Mouse (Mus musculus) stomach, postnatal 0 days (tissue): Measurements from ENCODE around the gene Chrna4. TPM values are rescaled to one million over a fixed set of nuclear protein-coding genes. Genes with fewer than 3 reads are reported as not detected.

Source experiments
- ATAC-seq: fragments of 200-750 bp; cut with Nextera tagmentation; 2 replicates; pipeline ENCODE4 v1.8.0; 2017; ENCODE audit not compliant: low FRiP score, low TSS enrichment
- DNase-seq: peaks from one replicate; pipeline ENCODE4 v3.0.0-alpha.2; 2016; ENCODE audit warnings: low spot score
- H3K27ac ChIP-seq: fragments of 300-500 bp; sonication (generic); replicated peaks from 2 replicates; pipeline ENCODE4 v1.5.1; 2014; ENCODE audit warnings: mild to moderate bottlenecking, control low read depth
- H3K27me3 ChIP-seq: fragments of 300-500 bp; sonication (generic); 2 replicates; pipeline ENCODE4 v1.6.1; 2014; ENCODE audit warnings: low read length; ENCODE audit not compliant: control insufficient read depth, insufficient read depth
- H3K36me3 ChIP-seq: fragments of 300-500 bp; sonication (generic); 2 replicates; pipeline ENCODE4 v1.6.1; 2014; ENCODE audit warnings: low read length, mixed read lengths; ENCODE audit not compliant: control insufficient read depth, insufficient read depth
- H3K4me1 ChIP-seq: fragments of 300-500 bp; sonication (generic); replicated peaks from 2 replicates; pipeline ENCODE4 v1.6.1; 2014; ENCODE audit warnings: antibody characterized with exemption; ENCODE audit not compliant: control insufficient read depth, insufficient read depth
- H3K4me2 ChIP-seq: fragments of 300-500 bp; sonication (generic); replicated peaks from 2 replicates; pipeline ENCODE4 v1.6.1; 2014; ENCODE audit warnings: low read depth, mild to moderate bottlenecking, control low read depth, moderate library complexity
- H3K4me3 ChIP-seq: fragments of 300-500 bp; sonication (generic); 2 replicates; pipeline ENCODE4 v1.5.1; 2014; ENCODE audit warnings: low read depth, low read length, control low read depth
- H3K9ac ChIP-seq: fragments of 300-500 bp; sonication (generic); 2 replicates; pipeline ENCODE4 v1.6.1; 2014; ENCODE audit warnings: mild to moderate bottlenecking, low read length, control low read depth, mixed read lengths
- H3K9me3 ChIP-seq: fragments of 300-500 bp; sonication (generic); 2 replicates; pipeline ENCODE4 v1.6.1; 2016; ENCODE audit warnings: low read length; ENCODE audit not compliant: control insufficient read depth
- CTCF ChIP-seq: IDR thresholded peaks from 2 replicates; pipeline ENCODE4 v1.5.1; 2016; ENCODE audit warnings: antibody characterized with exemption, low read depth, mild to moderate bottlenecking, moderate library complexity
- EP300 ChIP-seq: optimal IDR thresholded peaks from 2 replicates; pipeline ENCODE3; 2016; ENCODE audit warnings: antibody characterized with exemption
- WGBS: fragments of 180-500 bp; shearing (Covaris S2); extraction: QIAGEN DNeasy Blood & Tissue Kit; methylation state at CpG from one replicate; pipeline ENCODE4 v1.1.7; 2014; 5-methylcytosine and 5-hydroxymethylcytosine counted together
- polyA plus RNA-seq: library from polyadenylated mRNA; unstranded; fragments of >200 nt; fragmentation: Nextera tagmentation; extraction: Ambion mirVana; gene quantifications from 2 replicates; pipeline ENCODE4 v1.2.1, GENCODE M21; 2015

Gene Chrna4
- polyA plus RNA-seq, 1 experiment from 2014 or later = 0.18 TPM

DNA sequence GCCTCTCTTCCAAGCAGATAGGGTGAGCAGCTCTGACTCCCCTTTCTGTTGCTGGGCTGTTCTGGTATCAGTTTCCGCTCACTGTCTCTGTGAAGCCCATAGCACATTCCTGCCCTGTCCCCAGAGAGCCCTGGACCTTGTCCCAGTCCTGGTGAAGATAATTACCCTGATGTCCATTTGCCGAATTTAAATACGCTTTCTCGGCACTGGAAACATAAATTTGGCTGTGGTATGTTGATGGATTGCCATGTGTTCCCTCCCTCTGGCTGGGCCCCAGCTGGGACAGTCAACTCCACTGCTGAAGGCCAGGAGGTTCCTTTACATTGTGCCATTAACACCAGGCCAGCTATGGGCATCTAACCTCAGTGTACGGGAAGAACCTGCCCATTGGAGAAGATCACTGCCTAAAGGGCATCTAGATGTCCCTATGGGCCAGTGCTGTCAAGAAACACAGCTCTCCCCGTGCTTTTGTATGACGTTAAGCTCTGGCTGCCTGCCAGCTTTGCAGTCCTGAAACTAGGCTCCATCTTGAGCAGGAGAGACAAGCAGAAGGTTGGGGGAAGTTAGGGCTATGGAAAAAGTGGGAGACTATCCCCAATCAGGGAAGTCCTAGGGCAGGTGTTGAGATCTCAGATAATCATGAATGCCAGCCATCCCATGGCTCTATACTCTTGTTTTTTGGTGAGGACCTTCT lies 5.1 kb upstream of the Chrna4 start:
- no peak for DNase-seq
- Histone ChIP-seq H3K4me3 (no peak overlapping the region), H3K4me2 (no peak overlapping the region), H3K36me3 (no peaks in the 10 kb centered on the region), H3K9me3 (no peaks in the 10 kb centered on the region), H3K27ac (no peak overlapping the region), H3K9ac (no peak overlapping the region), H3K27me3 (no peaks in the 10 kb centered on the region), H3K4me1 (no peaks in the 10 kb centered on the region)
- no peak for TF ChIP-seq CTCF
- no peak for TF ChIP-seq EP300
- 44% methylated on average over 7 of the region's 7 CpGs for WGBS
- no peak for ATAC-seq

DNA sequence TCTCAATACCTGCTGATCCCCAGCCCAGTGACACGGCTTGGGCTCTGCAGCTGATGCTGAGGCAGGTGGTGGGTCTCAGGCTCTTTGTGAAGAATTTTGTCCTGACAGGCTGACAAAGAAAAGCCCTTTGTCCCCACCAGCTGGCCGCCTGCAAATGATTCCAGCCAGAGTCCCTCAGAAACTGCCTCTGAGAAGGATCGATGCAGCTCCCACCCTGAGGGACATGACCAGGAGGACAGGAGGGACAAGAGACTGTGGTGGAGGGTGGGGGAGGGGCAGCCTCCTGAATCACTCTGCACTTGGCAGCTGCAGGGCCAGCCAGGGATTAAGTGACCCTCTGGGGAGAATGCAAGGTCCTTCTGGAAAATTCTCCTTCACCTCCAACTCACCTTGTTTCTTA lies 655 bp upstream of the Chrna4 start:
- Histone ChIP-seq H3K27ac (no peak overlapping the region), H3K9ac (no peak overlapping the region), H3K4me3 (no peak overlapping the region), H3K27me3 (no peaks in the 10 kb centered on the region), H3K9me3 (no peaks in the 10 kb centered on the region), H3K4me1 (no peaks in the 10 kb centered on the region), H3K4me2 (no peak overlapping the region), H3K36me3 (no peaks in the 10 kb centered on the region)
- no peak for ATAC-seq
- 21% methylated on average over 3 of the region's 3 CpGs for WGBS
- no peak for TF ChIP-seq CTCF
- TF ChIP-seq EP300 = no peak
- DNase-seq = no peak

- no peak for TF ChIP-seq EP300
- TF ChIP-seq CTCF = no peak
- H3K27me3 ChIP-seq = peaks cover 3% of the 10 kb centered on the region; the same call in 1 of the 2 replicates
- H3K27ac ChIP-seq = no peak overlapping the region
- DNase-seq (no peak), ATAC-seq (no peak)
- no peaks in the 10 kb centered on the region for H3K36me3 ChIP-seq
- H3K9me3 ChIP-seq = no peaks in the 10 kb centered on the region
- no peak overlapping the region for H3K9ac ChIP-seq
- H3K4me3 ChIP-seq = no peak overlapping the region
- H3K4me1 ChIP-seq = no peaks in the 10 kb centered on the region
- no peak overlapping the region for H3K4me2 ChIP-seq
Measured at GRCm38 (mm10) chr2:181042376-181042775, 970 bp downstream of the Chrna4 start.

- H3K9ac ChIP-seq = no peak overlapping the region
- 13% methylated on average over 6 of the region's 7 CpGs for WGBS
- H3K4me1 ChIP-seq = no peaks in the 10 kb centered on the region
- no peak for DNase-seq
- no peaks in the 10 kb centered on the region for H3K36me3 ChIP-seq
- H3K4me2 ChIP-seq = no peak overlapping the region
- H3K9me3 ChIP-seq = no peaks in the 10 kb centered on the region
- H3K4me3 ChIP-seq = no peak overlapping the region
- no peak overlapping the region for H3K27ac ChIP-seq
- H3K27me3 ChIP-seq = peaks cover 3% of the 10 kb centered on the region; the same call in 1 of the 2 replicates
- TF ChIP-seq EP300 = no peak
- no peak for TF ChIP-seq CTCF
- no peak for ATAC-seq
Measured at GRCm38 (mm10) chr2:181041941-181042340, 1.4 kb downstream of the Chrna4 start.

DNA sequence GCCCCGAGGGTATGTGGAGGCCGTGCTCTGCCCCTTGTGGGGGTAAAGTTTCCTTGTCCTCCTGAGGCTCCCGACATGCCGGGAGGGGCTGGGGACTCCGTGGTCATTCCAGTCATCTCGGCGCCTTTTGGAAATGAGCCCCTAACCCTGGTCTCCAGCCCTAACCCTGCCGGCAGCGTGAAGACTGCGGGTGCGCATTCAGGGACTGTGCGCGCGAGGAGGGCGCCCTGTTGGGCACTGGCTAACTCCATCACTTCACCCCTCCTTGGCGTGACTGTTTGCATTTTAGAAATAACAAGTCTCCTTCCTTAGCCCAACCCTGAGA lies 4.0 kb downstream of the Chrna4 start:
- Histone ChIP-seq H3K4me1 (no peaks in the 10 kb centered on the region), H3K27me3 (peaks cover 3% of the 10 kb centered on the region; the same call in 1 of the 2 replicates), H3K27ac (no peak overlapping the region), H3K9ac (peak overlapping the region; percentile 47; the same call in 1 of the 2 replicates), H3K36me3 (no peaks in the 10 kb centered on the region), H3K9me3 (no peaks in the 10 kb centered on the region), H3K4me2 (peak overlapping the region; percentile 71), H3K4me3 (peak overlapping the region; percentile 49)
- ATAC-seq (no peak), DNase-seq (no peak)
- 1% methylated on average over 15 of the region's 16 CpGs for WGBS
- no peak for TF ChIP-seq CTCF
- TF ChIP-seq EP300 = no peak

- no peak for ATAC-seq
- Histone ChIP-seq H3K4me3 (peak overlapping the region; percentile 49), H3K9me3 (no peaks in the 10 kb centered on the region), H3K9ac (peak overlapping the region; percentile 47; the same call in 1 of the 2 replicates), H3K4me1 (no peaks in the 10 kb centered on the region), H3K27me3 (peaks cover 3% of the 10 kb centered on the region; the same call in 1 of the 2 replicates), H3K4me2 (peak overlapping the region; percentile 71), H3K27ac (no peak overlapping the region), H3K36me3 (no peaks in the 10 kb centered on the region)
- peak; percentile 31 for DNase-seq
- no peak for TF ChIP-seq CTCF
- TF ChIP-seq EP300 = no peak
- WGBS = 2% methylated on average over 43 of the region's 63 CpGs
Measured at GRCm38 (mm10) chr2:181038644-181039355, 4.5 kb downstream of the Chrna4 start.
